Comparison of ENCODE assay signal across 26 mouse cellular contexts in genomic region chr1:177501288-177501687, GRCm38 (mm10).
"Had no signal": no experiment of that assay in that cellular context is flagged by ENCODE, and none has a peak within 500 bp of the region (broad histone marks: within the 10 kb centered on the region; RNA-seq: fewer than 3 reads in every experiment).

No protein-coding gene starts in this region.

- ATAC-seq: hindbrain, embryonic 16.5 days; inflammation-experienced regulatory T-cells, adult 6 months; intestine, embryonic 15.5 days; intestine, postnatal 0 days; liver, postnatal 0 days had no signal

- H3K4me1 ChIP-seq: heart, embryonic 10.5 days; heart, embryonic 12.5 days; hindbrain, embryonic 12.5 days; intestine, embryonic 15.5 days; liver, embryonic 13.5 days; liver, embryonic 15.5 days had no signal

- H3K27ac ChIP-seq: heart, embryonic 10.5 days; hindbrain, embryonic 10.5 days; hindbrain, embryonic 12.5 days; hindbrain, embryonic 14.5 days; intestine, embryonic 15.5 days; left cerebral cortex, adult 2 months; liver, embryonic 13.5 days; liver, embryonic 15.5 days had no signal

- H3K4me3 ChIP-seq: heart, embryonic 10.5 days; heart, embryonic 12.5 days; hindbrain, embryonic 10.5 days; hindbrain, embryonic 12.5 days; intestine, embryonic 15.5 days; left cerebral cortex, adult 2 months; liver, embryonic 13.5 days; liver, embryonic 15.5 days had no signal

- DNase-seq: gastrocnemius, postnatal 14 days; gastrocnemius, postnatal 36 days; heart, adult 18-20 months; heart, postnatal 10 days; heart, postnatal 4 days; kidney, adult 18-20 months; kidney, adult 8-10 months; kidney, postnatal 10 days; kidney, postnatal 25 days; kidney, postnatal 4 days; layer of hippocampus, adult 9-11 months; liver; liver, embryonic 13.5 days; liver, postnatal 0 days had no signal

- H3K9ac ChIP-seq: heart, embryonic 12.5 days; hindbrain, embryonic 12.5 days; hindbrain, embryonic 14.5 days; intestine, embryonic 15.5 days; liver, embryonic 13.5 days; liver, embryonic 15.5 days; liver, postnatal 0 days had no signal

- H3K4me2 ChIP-seq: heart, embryonic 12.5 days; hindbrain, embryonic 12.5 days; hindbrain, embryonic 14.5 days; intestine, embryonic 15.5 days; liver, embryonic 11.5 days; liver, embryonic 13.5 days; liver, embryonic 15.5 days had no signal

- H3K36me3 ChIP-seq: heart, embryonic 10.5 days; heart, embryonic 12.5 days; hindbrain, embryonic 10.5 days; hindbrain, embryonic 12.5 days; intestine, embryonic 15.5 days; liver, embryonic 13.5 days; liver, embryonic 15.5 days had no signal

- H3K9me3 ChIP-seq: heart, embryonic 10.5 days; heart, embryonic 12.5 days; hindbrain, embryonic 10.5 days; hindbrain, embryonic 12.5 days; intestine, embryonic 15.5 days; liver, embryonic 13.5 days; liver, embryonic 15.5 days had no signal

- H3K27me3 ChIP-seq: heart, embryonic 12.5 days; hindbrain, embryonic 12.5 days; intestine, embryonic 15.5 days; liver, embryonic 13.5 days; liver, embryonic 15.5 days had no signal
